Mouse (Mus musculus): ENCODE measurements around the gene Igf2r.
"Not testable (repeated sequence)": the region's sequence is repeated elsewhere in the genome, so short reads cannot be mapped to it uniquely, and the experiment has no call there.

Igf2r gene

DNA sequence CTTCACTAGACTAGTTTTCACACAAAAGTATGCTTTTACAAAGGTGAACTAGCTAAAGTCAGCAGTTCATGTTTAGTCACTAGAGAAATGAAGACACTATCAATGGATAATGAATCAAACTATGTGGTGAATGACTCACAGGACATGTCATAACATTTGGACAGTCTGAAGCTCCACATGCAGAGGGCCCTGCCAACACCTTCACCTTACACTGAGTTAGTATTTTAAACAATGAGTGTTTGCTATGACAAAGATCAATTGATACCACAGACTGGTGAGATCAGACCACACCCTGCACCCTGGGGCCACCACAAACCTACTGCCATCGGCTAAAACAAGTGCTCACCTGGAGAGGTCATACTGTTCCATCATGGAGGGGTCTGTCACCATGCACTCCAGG, 54.4 kb downstream of the Igf2r start:
- DNase-seq (ENCODE audit: low spot score) = no peak

DNA sequence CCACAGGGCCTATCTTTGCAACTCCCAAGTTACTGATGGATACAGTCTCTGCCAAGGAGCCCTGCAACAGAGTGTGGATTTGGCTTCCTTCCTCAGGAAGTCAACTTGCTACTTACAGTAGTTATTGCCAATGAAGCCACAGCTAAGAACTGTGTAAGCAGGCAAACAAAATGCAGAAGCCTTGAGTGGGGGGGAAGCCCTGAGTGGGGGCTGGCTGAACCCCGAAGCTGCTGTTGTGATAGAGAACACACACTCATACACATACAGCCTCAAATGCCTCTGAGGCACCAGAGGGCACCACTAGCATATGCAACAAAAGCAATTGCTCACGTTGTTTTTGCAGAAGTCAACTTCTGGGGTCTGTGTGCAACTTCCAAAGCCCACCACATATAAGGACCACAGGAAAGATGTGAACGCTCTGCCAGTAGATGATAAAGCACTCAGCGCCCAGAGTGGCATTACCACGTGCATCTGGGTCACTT, 55.3 kb downstream of the Igf2r start:
- no peak for DNase-seq (ENCODE audit: low spot score)

DNA sequence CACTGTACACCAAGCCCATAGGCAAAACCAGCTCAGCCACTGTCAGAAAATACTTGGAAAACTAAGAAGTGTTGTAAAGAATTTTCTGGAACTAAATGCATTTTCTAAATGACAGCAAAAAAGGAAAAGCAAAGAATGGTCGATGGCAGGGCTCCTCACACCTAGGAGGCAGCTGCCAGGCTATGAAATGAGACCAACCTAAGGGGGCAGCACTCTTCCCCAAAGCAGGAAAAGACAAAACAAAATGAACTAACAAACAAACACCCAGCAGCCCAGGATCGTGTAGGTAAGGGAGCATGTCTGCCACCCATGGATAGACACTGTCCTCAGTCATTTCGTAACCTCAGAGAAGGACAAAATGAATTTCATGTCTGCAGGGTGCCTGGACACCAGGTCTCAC, 56.5 kb downstream of the Igf2r start:
- DNase-seq (ENCODE audit: low spot score) = no peak

DNA sequence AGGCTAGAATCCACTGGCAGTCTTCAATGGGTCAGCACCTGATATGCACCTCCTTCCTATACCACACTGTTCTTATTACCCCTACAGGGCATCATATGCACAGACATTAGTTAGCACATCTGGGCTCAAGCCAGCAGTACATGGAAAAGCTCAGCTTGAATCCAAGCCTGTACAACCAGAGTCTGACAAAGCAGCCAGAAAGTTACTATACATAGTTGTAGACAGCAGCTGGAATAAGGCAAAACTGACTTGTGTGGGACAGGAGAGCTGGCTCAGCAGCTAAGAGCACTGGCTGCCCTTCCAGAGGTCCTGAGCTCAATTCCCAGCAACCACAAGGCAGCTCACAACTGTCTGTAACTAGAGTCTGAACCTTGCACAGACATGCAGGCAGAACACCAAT, 57.3 kb downstream of the Igf2r start:
- DNase-seq (ENCODE audit: low spot score) = no peak

DNA sequence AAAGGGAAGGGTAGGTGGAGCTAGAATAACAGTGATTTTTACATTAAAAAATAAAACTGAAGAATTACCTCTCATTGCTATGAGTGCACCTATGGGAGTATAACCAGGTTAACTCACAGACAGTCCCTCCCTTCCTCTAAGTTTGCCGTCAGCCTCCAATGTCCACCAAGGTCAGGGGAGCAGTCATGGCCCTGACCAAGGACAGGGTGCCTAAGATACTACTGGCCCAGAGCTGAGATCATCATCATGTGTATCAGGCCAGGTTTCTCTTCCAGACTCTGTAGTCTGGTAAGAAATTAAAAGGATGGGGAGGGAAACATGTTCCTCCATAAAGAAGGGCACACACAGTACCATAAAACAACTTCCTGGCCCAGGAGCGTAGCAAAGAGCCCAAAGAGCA, 58.5 kb downstream of the Igf2r start:
- no peak for DNase-seq (ENCODE audit: low spot score)

DNA sequence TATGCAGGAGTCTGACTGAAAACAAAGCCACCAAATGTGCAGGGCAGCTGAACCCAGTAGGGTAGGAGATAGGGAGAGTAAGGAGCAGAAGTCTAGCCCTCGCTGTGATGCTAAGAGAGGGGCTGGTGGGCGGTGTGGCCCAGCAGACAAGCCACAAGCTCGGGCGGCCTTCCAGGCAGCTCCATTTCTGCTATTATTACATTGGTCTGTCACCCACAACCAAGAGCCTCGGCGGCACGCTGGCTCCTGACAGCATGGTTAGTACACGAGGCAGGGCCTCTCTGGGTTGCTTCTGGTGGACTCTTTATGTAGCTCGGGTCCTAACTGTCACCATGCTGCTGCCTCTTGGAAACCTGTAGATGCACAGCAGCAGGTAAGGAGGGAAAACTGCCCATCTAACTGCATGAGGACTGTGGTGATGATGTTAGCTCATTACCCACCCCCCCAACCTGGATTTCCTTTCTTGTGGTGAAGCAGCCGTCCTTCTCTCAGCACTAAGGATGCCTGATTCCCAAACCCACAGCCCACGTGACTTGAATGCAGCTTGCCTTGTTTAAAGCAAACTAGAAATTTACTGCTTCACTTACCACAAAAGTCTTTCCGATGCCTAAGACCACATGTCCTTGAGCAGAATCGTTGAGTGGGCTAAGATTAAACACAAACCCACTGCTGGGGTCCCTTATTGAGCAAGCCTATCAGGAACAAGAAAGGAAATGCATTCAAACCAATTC, 59.2 kb downstream of the Igf2r start:
- no peak for DNase-seq (ENCODE audit: low spot score)

DNA sequence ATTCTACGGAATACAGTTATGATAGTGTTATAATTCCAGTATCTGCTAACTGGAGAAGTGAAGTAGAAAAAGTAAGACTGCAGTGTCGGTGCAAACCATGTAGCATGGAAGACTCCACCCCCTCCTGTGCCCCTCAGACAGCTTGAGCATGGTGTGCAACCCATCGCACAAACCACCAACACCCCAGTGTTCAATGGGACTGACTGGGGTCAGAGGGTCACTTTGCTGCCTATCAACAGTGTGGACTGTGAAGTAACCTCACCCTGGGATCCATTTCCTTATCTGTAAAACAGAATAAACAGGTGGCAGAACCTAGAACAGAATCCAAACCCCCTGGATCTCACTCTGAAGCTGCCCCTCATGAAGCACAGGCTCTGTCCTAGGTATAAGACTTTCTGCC, 61.1 kb downstream of the Igf2r start:
- no peak for DNase-seq (ENCODE audit: low spot score)

DNA sequence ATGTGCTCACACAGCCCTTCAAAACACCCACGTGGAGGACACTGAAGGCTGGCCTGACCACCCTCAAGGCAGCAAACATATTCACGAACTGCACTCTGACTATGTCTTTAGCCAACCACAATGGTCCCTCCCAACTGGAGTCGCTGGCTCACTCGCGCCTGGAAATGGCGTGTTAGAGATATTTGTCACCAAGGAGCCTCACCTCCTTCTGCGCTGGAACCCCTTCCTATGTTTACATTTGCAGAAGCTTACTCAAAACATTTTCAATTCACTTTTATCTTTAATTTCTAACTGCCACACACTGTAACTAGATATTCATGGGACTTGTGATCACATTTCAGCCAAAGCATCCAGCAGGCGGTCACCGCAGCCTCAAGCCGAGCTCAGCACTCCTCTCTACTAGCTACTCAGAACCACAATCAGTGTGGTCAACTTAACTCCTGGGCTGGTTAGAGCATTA, 62.8 kb downstream of the Igf2r start:
- DNase-seq (ENCODE audit: low spot score) = no peak

DNA sequence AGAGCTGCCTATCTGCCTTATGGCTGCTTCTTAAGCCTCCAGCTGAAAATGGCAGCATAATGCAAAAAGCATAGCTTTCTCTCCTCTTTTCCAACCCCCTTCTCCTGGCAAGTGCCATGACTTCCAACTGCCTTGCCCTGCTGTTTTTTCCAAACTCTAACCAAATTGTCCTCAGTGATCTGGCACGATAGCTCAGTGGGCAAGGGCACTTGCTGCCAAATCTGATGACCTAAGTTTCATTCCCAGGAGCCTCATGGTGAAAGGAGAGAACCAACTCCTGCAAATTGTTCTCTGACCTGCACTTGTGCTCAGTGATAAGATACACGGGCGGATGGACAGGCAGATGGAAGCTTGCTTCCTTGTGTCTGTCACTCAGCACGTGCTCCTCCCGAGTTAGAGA, 66.6 kb downstream of the Igf2r start:
- no peak for DNase-seq (ENCODE audit: low spot score)

DNA sequence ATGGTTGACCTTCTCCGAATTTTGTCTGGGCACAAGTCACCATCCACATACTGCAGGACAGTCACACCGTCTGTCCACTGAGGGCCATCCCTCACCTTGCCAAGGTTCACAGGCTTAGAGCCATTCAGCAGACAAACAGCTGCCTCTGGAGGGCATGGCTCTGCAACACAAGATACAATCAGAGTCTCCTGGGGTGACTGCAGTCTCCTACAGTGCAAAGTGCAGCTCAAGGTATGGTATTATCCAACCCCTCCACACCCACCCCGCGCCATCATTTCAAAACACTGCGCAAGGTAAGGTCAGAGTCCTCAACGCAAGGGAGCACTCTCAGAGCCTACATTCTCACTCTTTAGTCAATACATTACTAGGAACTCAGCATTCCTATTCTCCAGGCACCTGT, 69.1 kb downstream of the Igf2r start:
- DNase-seq (ENCODE audit: low spot score) = no peak

DNA sequence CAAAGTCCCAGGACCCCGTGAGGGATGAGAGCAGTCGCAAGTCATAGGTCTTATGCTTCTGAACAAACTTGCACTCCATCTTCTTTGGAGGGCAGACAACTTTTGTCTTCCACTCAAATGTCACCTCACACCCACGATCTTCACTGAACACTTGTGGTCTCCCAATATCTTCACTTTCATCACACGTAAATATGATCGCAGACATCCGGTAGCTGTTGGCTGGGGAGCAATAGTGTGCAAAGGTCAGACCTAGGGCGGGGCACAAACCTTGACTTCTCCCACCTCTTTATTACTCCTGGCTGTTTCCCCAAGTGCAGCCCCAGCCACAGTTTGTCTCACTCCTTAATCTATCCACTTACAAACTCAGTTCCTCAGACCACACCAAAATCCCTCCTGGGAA, 77.6 kb downstream of the Igf2r start:
- no peak for DNase-seq (ENCODE audit: low spot score)

DNA sequence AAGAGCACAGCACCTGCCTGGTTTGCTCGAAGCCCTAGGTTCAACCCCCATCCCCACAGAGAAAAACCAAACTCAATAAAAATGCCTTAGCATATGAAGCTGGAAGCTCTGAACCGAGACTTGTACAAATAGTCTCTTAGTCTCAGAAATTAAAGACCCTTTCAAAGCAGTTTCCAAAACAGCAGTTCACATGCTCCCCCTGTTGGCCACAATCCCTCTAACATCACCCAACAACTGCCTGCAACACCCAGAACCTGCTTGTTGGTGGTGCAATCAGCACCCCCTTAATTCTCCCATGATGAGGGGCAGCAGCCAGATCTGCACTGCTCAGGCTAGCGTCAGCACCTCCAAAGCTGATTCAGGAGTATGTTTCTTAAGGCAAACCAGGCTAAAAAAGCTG, 79.9 kb downstream of the Igf2r start:
- DNase-seq (ENCODE audit: low spot score) = no peak

DNA sequence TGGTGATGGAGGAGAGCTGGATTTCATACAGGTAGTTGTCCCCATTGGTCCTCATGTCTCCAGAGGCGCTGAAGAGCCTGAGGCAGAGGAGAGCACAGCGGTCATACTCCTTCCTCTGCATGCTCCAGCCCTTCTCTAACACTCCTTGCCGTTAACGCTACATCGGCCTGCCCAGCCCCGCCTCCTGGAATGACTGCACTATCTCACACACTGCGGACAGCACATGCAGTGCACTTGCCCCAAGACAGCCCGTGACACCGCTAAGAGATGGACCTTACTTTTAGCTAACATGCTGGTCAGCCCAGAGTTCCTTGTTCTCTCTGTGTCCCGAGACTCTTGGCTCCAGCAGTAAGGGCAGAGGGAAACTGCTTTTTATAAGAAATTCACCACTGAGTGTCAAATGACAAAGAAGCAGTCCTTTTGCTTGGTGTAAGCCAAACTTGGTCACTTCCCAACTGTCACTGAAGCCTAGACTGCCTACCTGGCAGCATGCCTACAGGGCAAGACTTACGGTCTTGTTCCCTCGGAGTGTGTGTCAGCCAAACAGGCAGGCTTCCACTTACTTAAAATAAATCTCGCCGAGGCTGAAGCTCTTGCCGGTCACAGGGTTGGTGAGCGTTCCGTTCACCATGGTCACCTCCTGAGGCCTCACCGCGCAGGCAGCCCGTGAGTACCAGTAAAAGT, 80.9 kb downstream of the Igf2r start:
- DNase-seq (ENCODE audit: low spot score) = no peak

DNA sequence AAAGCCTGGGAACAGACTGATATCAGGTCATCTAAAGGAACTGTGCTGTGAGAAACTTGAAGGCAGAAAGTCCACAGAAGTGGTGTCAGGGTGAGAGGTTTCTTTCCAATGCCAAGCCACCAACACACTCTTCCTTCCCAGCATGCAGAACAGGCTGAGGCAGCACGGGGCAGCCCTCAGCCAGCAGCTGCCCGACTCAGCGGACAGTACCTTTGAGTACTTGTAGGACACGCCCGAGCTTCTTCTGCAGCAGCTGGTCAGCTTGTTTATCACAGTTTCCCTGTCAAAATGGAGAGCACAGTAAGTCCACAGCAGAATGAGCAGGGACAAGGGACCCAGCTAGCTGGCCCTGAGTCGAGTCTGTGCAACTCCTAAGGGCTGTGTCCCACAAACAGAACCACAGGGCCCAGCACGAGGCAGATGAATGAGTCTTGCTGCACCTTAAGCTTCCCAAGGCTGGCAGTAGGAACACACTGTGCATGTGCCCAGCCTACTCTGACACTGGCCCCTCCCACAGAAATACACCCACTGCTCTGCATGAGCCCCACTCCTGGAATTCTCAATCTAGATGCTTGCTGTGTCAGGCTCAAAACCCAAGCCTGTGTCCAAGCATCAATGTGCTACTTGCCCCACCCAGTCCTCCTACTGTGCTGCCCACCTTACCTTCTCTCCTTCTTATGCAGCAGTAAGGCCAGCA, 84.4 kb downstream of the Igf2r start:
- DNase-seq (ENCODE audit: low spot score) = no peak

DNA sequence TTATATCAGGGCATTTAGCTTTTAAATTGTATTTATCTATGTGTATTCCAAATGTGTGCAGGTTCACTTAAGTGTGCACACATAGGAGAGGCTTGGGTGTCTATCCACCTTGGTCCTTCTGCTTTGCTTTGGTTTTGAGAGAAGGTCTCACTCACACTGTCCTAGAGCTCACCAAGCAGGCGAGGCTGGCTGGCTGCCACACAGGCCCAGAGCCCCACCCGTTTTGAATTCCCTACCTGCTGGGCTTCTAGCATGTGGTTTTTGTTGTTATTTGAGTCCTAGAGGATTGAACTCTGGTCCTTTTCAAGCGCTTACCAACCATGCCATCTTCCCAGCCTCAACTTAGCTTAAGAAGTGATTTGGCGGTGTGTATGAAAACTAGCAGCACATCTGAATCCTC, 85.1 kb downstream of the Igf2r start:
- DNase-seq (ENCODE audit: low spot score) = no peak

DNA sequence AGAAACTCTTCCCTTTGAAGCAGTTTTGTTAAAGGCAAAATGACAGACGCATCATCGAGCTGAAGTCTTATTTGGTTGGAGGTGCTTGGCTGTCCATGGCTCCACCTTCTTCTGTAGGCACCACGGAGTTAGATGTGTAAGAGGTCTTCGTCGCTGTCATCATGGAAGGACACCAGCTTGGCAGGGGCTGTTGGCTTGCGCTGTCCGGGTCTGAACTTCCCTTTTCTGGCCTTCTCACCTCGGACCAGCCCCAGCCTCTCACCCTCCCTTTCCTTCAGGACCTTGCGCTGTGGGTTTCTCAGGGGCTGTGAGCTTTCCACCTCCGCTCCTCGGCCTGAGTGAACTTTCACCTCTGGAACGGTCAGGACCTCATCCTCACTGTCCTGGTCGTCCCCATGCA, 85.9 kb downstream of the Igf2r start:
- DNase-seq (ENCODE audit: low spot score) = no peak

DNA sequence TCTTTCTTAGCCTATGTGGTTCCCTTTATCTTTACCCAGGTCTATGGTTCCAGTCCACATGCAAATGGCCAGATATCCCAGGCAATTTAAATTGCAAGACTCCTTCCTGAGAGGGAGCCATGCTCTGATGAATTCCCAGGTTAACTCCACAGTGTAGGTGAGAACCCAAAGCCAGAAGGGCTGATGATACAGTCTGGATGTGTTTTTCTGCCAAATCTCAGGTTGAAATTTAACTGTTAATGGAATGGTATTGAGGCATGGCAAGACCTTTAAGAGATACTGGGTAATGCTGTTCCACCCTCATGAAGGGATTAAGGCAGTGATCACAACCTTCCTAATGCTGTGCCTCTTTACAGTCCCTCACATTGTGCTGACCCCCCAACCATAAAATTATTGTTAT, 91.2 kb downstream of the Igf2r start:
- no peak for DNase-seq (ENCODE audit: low spot score)

DNA sequence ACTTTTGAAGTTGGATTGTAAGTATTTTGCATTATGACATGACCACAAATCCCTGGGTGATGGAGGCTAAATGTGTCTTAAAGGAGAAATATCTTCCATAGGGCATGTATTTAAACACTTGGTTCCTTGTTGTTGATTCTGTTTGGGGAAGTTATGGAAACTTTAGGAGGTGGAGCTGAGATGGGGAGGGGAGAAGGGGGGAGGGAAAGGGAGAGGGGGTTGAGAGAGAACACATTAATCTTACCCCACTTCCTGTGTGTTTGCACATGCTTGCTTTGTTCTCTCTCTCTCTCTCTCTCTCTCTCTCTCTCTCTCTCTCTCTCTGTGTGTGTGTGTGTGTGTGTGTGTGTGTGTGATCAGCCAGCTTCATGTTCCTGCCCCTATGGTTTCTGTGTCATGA, 92.3 kb downstream of the Igf2r start:
- no peak for DNase-seq (ENCODE audit: low spot score)

DNA sequence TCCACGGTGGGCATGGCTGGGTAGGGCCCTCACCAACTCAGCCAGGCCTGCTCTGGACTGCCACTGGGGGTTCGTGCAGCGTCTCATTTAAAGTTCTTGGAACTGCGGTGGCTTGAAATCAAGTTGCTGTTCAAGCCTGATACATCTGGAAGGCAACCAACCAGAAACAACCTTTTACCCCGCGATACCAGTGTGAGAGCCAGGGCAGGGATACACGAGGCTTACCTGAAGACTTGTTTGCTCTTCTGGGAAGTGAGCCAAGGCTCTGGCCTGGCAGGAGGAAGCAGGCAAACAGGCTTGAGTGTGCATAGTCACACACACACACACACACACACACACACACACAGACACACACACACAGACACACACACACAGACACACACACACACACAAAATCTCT, 93.8 kb downstream of the Igf2r start, which contains the start of gene Slc22a1:
Gene Slc22a1, minus strand, starts transcription at position 184 of the 400 bp plus-strand sequence.
- DNase-seq (ENCODE audit: low spot score) = no peak

DNA sequence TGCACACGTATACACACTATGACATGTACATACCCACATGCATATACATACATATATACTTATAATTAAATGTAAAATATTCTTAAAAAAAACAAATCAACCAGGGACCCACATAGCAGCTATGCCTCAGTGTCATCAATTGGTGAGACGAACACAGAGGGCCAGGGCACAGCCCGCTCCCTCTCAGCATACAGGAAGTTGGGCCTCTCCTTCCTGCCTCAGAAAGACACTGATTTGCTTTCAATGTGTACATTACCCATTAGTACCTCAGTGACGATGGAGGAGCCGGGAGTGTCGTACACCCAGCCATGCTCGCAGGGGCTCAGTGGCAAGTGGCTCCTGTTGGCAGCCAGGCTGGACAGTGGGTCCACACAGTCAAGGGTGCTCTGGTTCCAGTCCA, 94.5 kb downstream of the Igf2r start:
- DNase-seq (ENCODE audit: low spot score) = not testable (repeated sequence)

DNA sequence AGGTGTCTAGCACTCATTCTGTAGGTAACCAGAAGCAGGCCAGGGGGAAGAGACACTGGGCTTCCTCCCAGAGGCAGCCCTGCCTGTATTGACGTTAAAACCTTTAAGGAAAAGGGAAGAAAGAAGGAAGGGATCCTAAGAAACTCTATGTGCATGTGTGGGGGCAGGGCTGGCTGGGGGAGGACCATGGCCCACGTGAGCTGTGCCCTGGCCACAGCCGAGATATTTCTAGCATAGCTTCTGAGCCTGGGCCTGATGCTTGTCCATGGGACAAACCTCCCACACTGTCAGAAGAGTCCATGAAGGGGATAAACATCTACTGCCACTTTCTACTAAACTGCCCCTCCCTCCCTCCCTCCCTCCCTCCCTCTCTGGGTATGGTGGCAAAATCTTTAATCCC, 95.6 kb downstream of the Igf2r start:
- no peak for DNase-seq (ENCODE audit: low spot score)

DNA sequence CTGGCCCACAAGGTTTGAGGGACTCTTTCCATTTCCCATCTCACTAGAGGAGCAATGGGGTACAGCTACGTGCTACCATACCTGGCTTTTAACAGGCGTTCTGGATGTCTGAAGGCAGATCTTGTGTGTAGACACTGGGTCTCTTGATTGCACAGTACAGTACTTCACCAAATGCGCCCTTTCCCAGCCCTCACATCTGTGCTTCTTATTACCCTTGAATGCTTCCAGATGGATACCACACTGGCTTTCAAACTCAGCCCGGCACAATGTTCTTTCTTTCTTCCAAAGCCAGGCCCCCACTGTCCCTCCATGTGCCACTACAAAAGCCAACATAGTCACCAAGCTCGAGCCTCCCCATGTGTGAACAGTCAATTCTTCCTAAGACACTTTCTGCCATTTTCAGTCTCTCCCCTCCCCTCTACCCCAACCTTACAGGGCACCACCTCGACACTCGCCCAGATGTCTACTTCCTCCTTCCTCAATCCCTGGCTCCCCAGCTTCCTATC, 97.1 kb downstream of the Igf2r start:
- no peak for DNase-seq (ENCODE audit: low spot score)

All from ovary, postnatal 10 days (tissue).